Mouse (Mus musculus) gastrocnemius, postnatal 14 days (tissue): ENCODE results near the gene Daxx. TPM values are rescaled to one million over a fixed set of nuclear protein-coding genes. Genes with fewer than 3 reads are reported as not detected.
"Not testable (repeated sequence)": the region's sequence is repeated elsewhere in the genome, so short reads cannot be mapped to it uniquely, and the experiment has no call there.

Experiments
- DNase-seq: peaks from one replicate; pipeline ENCODE4 v3.0.0; 2021; ENCODE audit warnings: mixed read lengths
- intact Hi-C: fragments of 180-260 bp; cut with DNase I; formaldehyde crosslinking; loops from one replicate; pipeline ENCODE4 v1.15.1; 2025; ENCODE audit warnings: low total_unique reads
- total RNA-seq, 2 experiments: library from RNA; stranded (reverse); gene quantifications; 2 replicates each; pipeline ENCODE4 v1.2.3; 2021

Gene Daxx
- total RNA-seq, 2 experiments from 2014 or later: 10.2 to 13.8 TPM

DNA sequence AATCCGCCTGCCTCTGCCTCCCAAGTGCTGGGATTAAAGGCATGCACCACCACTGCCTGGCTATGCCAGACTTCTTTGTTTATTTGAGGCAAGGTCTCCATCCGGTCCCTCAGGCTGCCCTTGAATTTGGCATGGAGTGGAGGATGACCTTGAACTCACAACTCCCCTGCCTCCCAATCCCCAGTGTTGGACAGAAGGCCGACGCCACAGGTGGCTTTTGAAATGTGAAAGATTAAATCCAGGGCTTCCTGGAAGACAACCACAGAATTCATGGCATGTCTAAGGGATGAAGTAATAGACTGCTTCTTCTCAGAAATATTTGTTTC, 8.3 kb upstream of the Daxx start:
- intact Hi-C loops: loop anchor here (5.0 kb wide), 1 partner anchor 499 kb away; no protein-coding TSS in a partner anchor

GRCm38 (mm10) chr17:33901653-33902052, 7.6 kb upstream of the Daxx start:
- DNase-seq: no peak
- intact Hi-C loops: loop anchor here (5.0 kb wide), 1 partner anchor 499 kb away; no protein-coding TSS in a partner anchor

More for the DNA sequence above, 8.3 kb upstream of the Daxx start:
- DNase-seq: no peak

DNA sequence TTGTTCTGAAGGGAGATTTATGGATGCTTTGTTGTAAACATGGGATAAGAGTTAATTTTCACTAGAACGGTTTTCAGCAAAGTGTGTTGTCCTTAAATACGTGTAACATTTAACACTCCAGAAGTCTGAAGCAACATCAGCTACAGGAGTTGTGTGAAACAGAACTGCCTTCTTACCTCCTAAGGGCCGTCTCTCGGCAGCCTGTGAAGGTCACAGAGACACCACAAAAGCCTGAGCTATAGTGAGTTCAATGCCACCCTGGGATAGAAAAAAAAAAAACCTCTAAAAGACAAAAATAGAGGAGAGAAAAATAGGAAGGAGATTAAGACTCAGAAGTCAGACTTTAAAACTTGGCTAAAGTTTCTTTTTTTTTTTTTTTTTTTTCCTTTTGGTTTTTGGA, 7.1 kb upstream of the Daxx start:
- intact Hi-C loops: loop anchor here (5.0 kb wide), 1 partner anchor 500 kb away; no protein-coding TSS in a partner anchor
- no peak for DNase-seq

DNA sequence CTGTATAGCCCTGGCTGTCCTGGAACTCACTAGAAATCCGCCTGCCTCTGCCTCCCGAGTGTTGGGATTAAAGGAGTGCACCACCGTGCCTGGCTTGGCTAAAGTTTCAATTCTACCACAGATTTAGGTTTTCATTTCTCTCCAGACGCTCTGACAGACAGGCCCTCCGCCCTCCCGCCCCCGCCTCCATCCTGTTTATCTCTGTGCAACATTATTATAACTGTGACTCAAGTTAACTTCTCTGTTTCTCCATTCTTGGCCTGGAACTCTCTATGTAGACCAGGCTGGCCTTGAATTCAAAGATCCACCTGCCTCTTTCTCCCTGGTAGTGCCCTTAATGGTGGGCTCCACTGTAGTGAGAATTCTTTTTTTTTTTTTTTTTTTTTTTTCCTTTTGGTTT, 6.7 kb upstream of the Daxx start:
- intact Hi-C loops: loop anchor here (5.0 kb wide), 1 partner anchor 500 kb away; no protein-coding TSS in a partner anchor
- DNase-seq: no peak

DNA sequence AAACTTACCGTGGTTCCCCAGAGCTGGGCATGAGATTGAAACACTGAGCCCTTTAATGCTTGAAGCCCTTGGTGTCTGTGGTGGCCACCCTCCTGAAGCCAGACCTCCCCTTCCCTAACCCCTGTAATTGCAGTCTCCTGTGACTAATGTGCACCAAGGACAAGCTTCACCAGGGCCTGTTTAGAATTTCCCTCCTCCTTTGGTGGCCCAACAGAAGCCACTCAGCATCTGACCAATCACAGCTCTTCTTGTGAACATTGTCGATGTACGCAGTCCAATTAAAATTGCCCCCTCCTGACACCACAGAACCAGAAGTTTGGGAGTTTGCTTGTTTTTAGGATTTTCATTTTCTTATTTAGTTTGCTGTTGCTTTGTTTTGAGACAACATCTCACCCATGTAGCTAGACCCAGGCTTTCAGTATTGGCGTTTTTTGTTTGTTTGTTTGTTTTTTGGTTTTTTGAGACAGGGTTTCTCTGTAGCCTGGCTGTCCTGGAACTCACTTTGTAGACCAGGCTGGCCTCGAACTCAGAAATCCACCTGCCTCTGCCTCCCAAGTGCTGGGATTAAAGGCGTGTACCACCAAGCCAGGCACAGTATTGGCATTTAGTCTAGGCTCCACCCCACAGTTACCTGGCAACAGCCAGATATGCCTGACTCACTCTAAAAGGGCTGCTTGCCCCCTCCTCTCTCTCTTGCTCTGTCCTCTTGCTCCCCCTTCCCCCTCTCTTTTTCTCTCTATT, 5.1 kb upstream of the Daxx start:
- intact Hi-C loops: loop anchor here (5.0 kb wide), 1 partner anchor 502 kb away; no protein-coding TSS in a partner anchor
- DNase-seq: not testable (repeated sequence)

DNA sequence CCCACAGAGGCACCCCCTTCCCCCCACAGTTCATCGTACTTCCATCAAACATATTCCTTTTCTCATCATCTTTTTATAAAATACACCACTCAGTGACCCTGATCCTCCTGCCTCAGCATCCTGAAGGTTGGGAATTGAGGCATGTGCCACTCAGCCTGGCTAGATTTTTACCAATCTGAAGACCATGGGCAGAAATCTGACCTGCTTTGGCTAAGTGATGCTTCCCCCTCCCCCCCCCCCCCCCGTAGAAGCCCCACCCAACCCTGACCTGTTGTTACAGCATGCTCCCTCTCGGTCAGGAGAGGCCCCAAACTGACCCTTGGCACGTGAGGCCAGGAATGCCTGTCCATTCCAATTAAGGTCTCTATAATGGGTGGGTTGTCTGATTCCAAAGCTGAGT, 4.4 kb upstream of the Daxx start, which contains the start of gene Platr17:
Gene Platr17, plus strand, starts transcription at position 301 of the 400 bp plus-strand sequence.
- intact Hi-C loops: loop anchor here (5.0 kb wide), 1 partner anchor 503 kb away; no protein-coding TSS in a partner anchor

GRCm38 (mm10) chr17:33908331-33909076, 710 bp upstream of the Daxx start:
- intact Hi-C loops: no loop called here
- peak; percentile 47 for DNase-seq

More for the DNA sequence above, 4.4 kb upstream of the Daxx start, which contains the start of gene Platr17:
- DNase-seq: not testable (repeated sequence)

- intact Hi-C loops: no loop called here
- DNase-seq: no peak
These were observed 646 bp downstream of the Daxx start for GRCm38 (mm10) chr17:33909869-33910250.

DNA sequence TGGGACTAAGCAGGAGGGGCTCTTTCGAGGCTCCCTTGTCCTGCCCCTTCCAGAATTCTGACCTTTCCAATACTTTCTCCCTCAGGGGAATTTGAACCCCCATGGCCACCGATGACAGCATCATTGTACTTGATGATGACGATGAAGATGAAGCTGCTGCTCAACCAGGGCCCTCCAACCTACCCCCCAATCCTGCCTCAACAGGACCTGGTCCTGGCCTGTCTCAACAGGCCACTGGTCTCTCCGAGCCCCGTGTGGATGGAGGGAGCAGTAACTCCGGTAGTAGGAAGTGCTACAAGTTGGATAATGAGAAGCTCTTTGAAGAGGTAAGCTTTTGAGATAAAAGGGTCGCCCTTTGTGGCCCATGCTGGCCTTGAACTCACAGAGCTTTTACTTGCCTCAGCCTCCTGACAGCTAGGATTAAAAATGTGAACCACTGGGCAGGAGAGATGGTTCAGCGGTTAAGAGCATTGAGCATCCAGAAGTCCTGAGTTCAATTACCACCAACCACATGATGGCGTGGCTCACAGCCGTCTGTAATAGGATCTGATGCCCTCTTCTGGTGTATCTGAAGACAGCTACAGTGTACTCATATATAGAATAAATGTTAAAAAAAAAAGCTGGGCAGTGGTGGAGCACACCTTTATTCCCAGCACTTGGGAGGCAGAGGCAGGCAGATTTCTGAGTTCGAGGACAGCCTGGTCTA, 1.3 kb downstream of the Daxx start:
- intact Hi-C loops: no loop called here

DNA sequence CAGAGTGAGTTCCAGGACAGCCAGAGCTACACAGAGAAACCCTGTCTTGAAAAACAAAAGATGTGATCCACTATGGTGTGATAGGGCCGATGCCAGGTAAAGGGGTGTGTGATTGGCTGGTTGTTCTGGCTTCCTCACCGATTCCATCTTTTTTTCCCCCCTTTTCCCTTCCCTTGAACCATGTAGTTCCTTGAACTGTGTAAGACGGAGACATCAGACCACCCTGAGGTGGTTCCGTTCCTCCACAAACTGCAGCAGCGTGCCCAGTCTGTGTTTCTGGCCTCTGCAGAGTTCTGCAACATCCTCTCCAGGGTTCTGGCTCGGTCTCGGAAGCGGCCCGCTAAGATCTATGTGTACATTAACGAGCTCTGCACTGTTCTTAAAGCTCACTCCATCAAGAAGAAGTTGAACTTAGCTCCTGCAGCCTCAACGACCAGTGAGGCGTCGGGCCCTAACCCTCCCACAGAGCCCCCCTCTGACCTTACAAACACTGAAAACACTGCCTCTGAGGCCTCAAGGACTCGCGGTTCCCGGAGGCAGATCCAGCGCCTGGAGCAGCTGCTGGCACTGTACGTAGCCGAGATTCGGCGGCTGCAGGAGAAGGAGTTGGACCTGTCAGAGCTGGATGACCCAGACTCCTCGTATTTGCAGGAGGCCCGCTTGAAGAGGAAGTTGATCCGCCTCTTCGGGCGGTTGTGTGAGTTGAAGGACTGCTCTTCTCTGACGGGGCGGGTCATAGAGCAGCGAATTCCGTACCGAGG, 2.0 kb downstream of the Daxx start:
- DNase-seq: no peak
- intact Hi-C loops: no loop called here

More for the DNA sequence above, 1.3 kb downstream of the Daxx start:
- DNase-seq: no peak

GRCm38 (mm10) chr17:33911813-33912414, 2.7 kb downstream of the Daxx start:
- no peak for DNase-seq
- intact Hi-C loops: no loop called here

GRCm38 (mm10) chr17:33913264-33913663, 4.0 kb downstream of the Daxx start:
- DNase-seq: no peak
- intact Hi-C loops: no loop called here

DNA sequence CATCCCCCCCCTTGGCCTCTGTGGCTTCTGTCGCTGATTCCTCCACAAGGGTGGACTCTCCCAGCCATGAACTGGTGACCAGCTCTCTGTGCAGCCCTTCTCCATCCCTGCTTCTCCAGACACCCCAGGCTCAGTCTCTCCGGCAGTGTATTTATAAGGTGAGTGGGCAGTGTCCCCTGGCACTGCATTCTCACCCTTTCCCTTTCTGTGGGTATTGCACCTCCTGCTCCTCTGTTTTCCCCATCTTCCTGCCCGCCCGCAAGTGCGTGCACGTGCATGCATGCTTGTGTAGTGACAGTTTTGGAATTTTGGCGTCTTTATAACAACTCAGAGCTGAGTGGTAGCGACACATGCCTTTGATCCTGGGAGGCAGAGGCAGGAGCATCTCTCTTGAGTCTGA, 4.7 kb downstream of the Daxx start:
- DNase-seq: no peak
- intact Hi-C loops: no loop called here

GRCm38 (mm10) chr17:33914969-33915391, 5.8 kb downstream of the Daxx start:
- intact Hi-C loops: no loop called here
- DNase-seq: no peak

GRCm38 (mm10) chr17:33915671-33916250, 6.5 kb downstream of the Daxx start, which contains the start of the genes Tapbp and Zbtb22:
Gene Tapbp (plus strand): TSS chr17:33915899.
Gene Zbtb22 (plus strand): TSS chr17:33915904.
- DNase-seq: peak; percentile 95
- intact Hi-C loops: no loop called here

DNA sequence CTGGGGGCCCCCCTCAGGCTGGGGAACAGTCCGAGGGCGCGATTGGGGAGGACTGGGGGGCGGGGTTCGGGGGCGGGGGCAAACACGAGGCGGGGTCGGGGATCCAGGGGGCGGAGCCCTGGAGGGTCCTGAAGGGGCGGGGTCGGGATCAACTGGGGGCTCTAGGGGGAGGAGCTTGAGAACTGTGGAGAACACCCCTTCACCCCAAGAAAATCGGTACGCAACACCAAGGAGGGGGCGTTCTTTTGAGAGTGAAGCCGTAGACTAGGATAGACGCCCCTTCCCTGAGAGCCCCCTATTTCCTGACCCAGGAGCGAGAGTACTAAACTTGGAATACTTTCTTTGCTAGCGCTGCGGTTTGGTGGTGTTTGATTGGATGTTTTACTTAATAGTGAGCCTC, 7.1 kb downstream of the Daxx start:
- no peak for DNase-seq
- intact Hi-C loops: no loop called here

GRCm38 (mm10) chr17:33916847-33917655, 7.8 kb downstream of the Daxx start:
- no peak for DNase-seq
- intact Hi-C loops: no loop called here
